Mouse (Mus musculus): ENCODE results near the gene Adcyap1r1.

- TF ChIP-seq TCF12 (IDR thresholded peaks at IDR 0.05; ENCODE audit: low read depth, low read length), result no peak
- no peak for TF ChIP-seq HCFC1 (IDR thresholded peaks at IDR 0.05; ENCODE audit: low read depth, low read length)
- no peak for TF ChIP-seq POLR2A (IDR thresholded peaks at IDR 0.05; ENCODE audit: low read depth, low read length)
- TF ChIP-seq MXI1 (IDR thresholded peaks at IDR 0.05; ENCODE audit: low read depth, low read length), result no peak
- TF ChIP-seq USF1 (IDR thresholded peaks at IDR 0.05; ENCODE audit: low read depth, low read length), result no peak
- TF ChIP-seq USF2 (conservative IDR thresholded peaks at IDR 0.05; ENCODE audit: low read depth, low read length), result no peak
- TF ChIP-seq MEF2A (IDR thresholded peaks at IDR 0.05; ENCODE audit: borderline replicate concordance, low read depth, low read length), result no peak
- TF ChIP-seq MAFK (IDR thresholded peaks at IDR 0.05; ENCODE audit: insufficient replicate concordance, low read length), result no peak
- TF ChIP-seq EP300 (IDR thresholded peaks at IDR 0.05; ENCODE audit: low read length), result no peak
- peak; percentile 68 to 93 for TF ChIP-seq CTCF (conservative IDR thresholded peaks at IDR 0.05 in 1 of 2, IDR thresholded peaks at IDR 0.05 in 1 of 2; ENCODE audit: low read depth in 2 of 2, low read length in 2 of 2)
These were observed 9.4 kb downstream of the Adcyap1r1 start for GRCm38 (mm10) chr6:55461141-55461540.

Measured in CH12.LX (cell line).